In genomic region chr6:72677510-72678220, GRCm38 (mm10) we compare ENCODE assay signal across 8 mouse cellular contexts.
A peak's percentile ranks its signal among the peaks of the same experiment; 100 is the strongest.
DNase-seq lines count a peak whose midpoint lies in the region; ATAC-seq and TF ChIP-seq lines count a peak whose summit lies in the region.

No protein-coding gene starts in this region.

- H3K4me3 ChIP-seq in heart, embryonic 11.5 days (ENCODE audit: low read depth, low read length), result peak overlapping the region; percentile 18; the same call in 1 of the 2 replicates
- H3K4me3 ChIP-seq in embryonic facial prominence, embryonic 12.5 days, result peak overlapping the region; percentile 30
- H3K4me3 ChIP-seq in midbrain, postnatal 0 days (ENCODE audit: low read depth, low read length), result no peak overlapping the region; the same call in 1 of the 2 replicates

- DNase-seq in heart, postnatal 36 days, result no peak
- DNase-seq in kidney, postnatal 10 days, result peak; percentile 71
- peak; percentile 37 for DNase-seq in midbrain, postnatal 0 days (ENCODE audit: low spot score)
- DNase-seq in layer of hippocampus, postnatal 25 days (ENCODE audit: extremely low spot score in 1 of 2, low spot score in 1 of 2), result no peak
- no peak for DNase-seq in gastrocnemius, adult 8-10 months (ENCODE audit: low spot score in 2 of 2)
- no peak for DNase-seq in adrenal gland, postnatal 25 days

- ATAC-seq in heart, embryonic 11.5 days (replicated peaks; ENCODE audit: insufficient number of reproducible peaks, low FRiP score, low TSS enrichment), result 0 out of 2 replicates have a peak, but pooled peaks have one; percentile 40
- ATAC-seq in embryonic facial prominence, embryonic 12.5 days (ENCODE audit: insufficient number of reproducible peaks, insufficient read depth, low FRiP score, low TSS enrichment), result peak; percentile 39
- peak; percentile 42 for ATAC-seq in midbrain, postnatal 0 days (ENCODE audit: low FRiP score)

- H3K4me2 ChIP-seq in heart, embryonic 11.5 days, result peak overlapping the region; percentile 54
- peak overlapping the region; percentile 53 for H3K4me2 ChIP-seq in embryonic facial prominence, embryonic 12.5 days (replicated peaks)
- peak overlapping the region; percentile 28 for H3K4me2 ChIP-seq in midbrain, postnatal 0 days (ENCODE audit: low read depth, low read length, poor library complexity, severe bottlenecking)

- peaks cover 37% of the 10 kb centered on the region for H3K4me1 ChIP-seq in heart, embryonic 11.5 days (ENCODE audit: control insufficient read depth, insufficient read depth, low read length)
- H3K4me1 ChIP-seq in embryonic facial prominence, embryonic 12.5 days, result peaks cover 72% of the 10 kb centered on the region
- peaks cover 3% of the 10 kb centered on the region; the same call in 1 of the 2 replicates for H3K4me1 ChIP-seq in midbrain, postnatal 0 days (ENCODE audit: insufficient read depth, low read length)

- WGBS in heart, embryonic 11.5 days (ENCODE audit: insufficient replicate concordance), result 22% methylated on average over 11 of the region's 11 CpGs
- WGBS in embryonic facial prominence, embryonic 12.5 days, result 11% methylated on average over 11 of the region's 11 CpGs
- 14% methylated on average over 11 of the region's 11 CpGs for WGBS in midbrain, postnatal 0 days

- intact Hi-C loops in heart, postnatal 36 days (cut with DNase I), result loop anchor here (2.0 kb wide), 1 partner anchor 111 kb away; the partner anchor contains the start of gene Tcf7l1

- no peak for TF ChIP-seq CTCF in midbrain, postnatal 0 days (IDR thresholded peaks at IDR 0.05)

- H3K27ac ChIP-seq in heart, embryonic 11.5 days (ENCODE audit: low read depth, low read length), result peak overlapping the region; percentile 54
- peak overlapping the region; percentile 91 for H3K27ac ChIP-seq in embryonic facial prominence, embryonic 12.5 days
- no peak overlapping the region for H3K27ac ChIP-seq in midbrain, postnatal 0 days (ENCODE audit: low read depth, low read length)

- H3K27me3 ChIP-seq in heart, embryonic 11.5 days (ENCODE audit: control insufficient read depth, insufficient read depth, low read length), result no peaks in the 10 kb centered on the region
- H3K27me3 ChIP-seq in embryonic facial prominence, embryonic 12.5 days, result no peaks in the 10 kb centered on the region
- no peaks in the 10 kb centered on the region for H3K27me3 ChIP-seq in midbrain, postnatal 0 days (ENCODE audit: insufficient read depth, low read length)

- no peaks in the 10 kb centered on the region for H3K9me3 ChIP-seq in heart, embryonic 11.5 days (replicated peaks; ENCODE audit: control insufficient read depth, low read length)
- H3K9me3 ChIP-seq in embryonic facial prominence, embryonic 12.5 days, result no peaks in the 10 kb centered on the region
- no peaks in the 10 kb centered on the region for H3K9me3 ChIP-seq in midbrain, postnatal 0 days (ENCODE audit: low read length)

- H3K36me3 ChIP-seq in heart, embryonic 11.5 days (ENCODE audit: control insufficient read depth, insufficient read depth, low read length), result no peaks in the 10 kb centered on the region; the same call in 1 of the 2 replicates
- H3K36me3 ChIP-seq in embryonic facial prominence, embryonic 12.5 days, result no peaks in the 10 kb centered on the region
- no peaks in the 10 kb centered on the region for H3K36me3 ChIP-seq in midbrain, postnatal 0 days (ENCODE audit: insufficient read depth, low read length)

- peak overlapping the region; percentile 23 for H3K9ac ChIP-seq in heart, embryonic 11.5 days (ENCODE audit: low read depth, low read length)
- peak overlapping the region; percentile 44; the same call in 1 of the 2 replicates for H3K9ac ChIP-seq in embryonic facial prominence, embryonic 12.5 days
- H3K9ac ChIP-seq in midbrain, postnatal 0 days (replicated peaks; ENCODE audit: low read length, poor library complexity, severe bottlenecking), result peak overlapping the region; percentile 29; the same call in 1 of the 2 replicates

Comparison
In these comparisons a context has a peak if more than half of its experiments do, and no peak if none do; other contexts are left out.
1. DNase-seq: peak in kidney, postnatal 10 days (single experiment) and midbrain, postnatal 0 days (single experiment); none in heart, postnatal 36 days (0 of 2), layer of hippocampus, postnatal 25 days (0 of 2), gastrocnemius, adult 8-10 months (0 of 2) and adrenal gland, postnatal 25 days (single experiment).
2. Peak in every context shown above with its lines, with median percentiles within 50 percentile points of each other: ATAC-seq, H3K4me2 ChIP-seq and H3K9ac ChIP-seq.